Mouse (Mus musculus) cerebellum, postnatal 25 days (tissue): ENCODE results near the gene Tpst2.

Experiments
- DNase-seq, 2 experiments: peaks; one replicate each; pipeline ENCODE4 v3.0.0; 2021; ENCODE audit warnings: mixed read lengths in 2 of 2

The Tpst2 gene

DNA sequence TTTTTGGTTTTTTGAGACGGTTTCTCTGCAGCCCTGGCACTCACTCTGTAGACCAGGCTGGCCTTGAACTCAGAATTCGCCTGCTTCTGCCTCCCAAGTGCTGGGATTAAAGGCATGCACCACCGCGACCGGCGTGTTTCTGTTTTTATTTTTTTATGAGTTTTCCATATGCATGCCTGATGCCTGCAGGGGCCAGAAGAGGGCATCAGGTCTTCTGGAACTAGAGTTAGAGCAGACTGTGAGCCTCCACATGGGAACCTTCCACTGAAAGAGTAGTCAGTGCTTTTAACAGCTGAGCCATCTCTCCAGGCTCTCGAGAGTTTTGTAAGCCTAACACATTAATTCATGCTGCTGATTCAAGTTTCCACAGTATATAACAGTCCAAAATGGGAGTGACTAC is 62.7 kb downstream of the Tpst2 start:
- DNase-seq = no peak

DNA sequence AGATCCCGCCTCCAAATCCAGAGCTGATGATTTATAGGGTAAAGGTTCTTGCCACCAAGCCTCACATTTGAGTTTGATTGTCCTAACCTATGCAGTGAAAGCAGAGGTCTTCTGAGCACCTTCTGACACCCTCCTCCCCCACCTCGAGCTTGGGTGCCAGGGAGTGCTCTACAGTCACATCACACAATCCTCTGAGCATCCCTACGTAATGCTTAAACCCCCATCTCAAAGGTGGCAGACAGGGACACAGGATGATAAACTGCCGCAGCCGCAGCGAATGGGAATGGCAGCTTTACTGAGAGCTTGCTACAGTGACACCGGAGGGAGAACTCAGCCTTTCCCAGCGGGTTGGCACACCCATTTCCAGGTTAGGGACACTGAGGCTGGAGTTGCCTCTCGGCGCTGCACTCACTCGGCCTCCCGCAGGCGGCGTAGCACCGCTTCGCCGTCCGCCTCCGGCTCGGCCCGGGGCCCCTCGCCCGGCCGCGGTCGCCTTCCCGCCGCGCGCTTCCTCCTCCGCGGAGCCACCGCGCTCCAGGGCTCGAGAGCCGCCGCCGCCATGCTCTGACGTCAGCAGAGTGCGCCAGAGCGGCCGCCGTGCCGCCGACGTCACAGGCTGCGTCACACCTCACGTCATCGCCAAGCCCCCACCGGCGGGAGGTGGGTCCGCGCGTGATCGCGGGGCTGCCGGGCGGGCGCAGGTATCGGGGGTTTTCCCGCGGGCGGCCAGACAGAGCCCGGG is 66.1 kb downstream of the Tpst2 start, which contains the start of the genes Srrd and Hps4:
Srrd (minus strand) TSS at position 578 of the 742 bp plus-strand sequence.
Hps4 (plus strand) TSS at position 621 of the 742 bp plus-strand sequence.
- peak; percentile 95 for DNase-seq

DNA sequence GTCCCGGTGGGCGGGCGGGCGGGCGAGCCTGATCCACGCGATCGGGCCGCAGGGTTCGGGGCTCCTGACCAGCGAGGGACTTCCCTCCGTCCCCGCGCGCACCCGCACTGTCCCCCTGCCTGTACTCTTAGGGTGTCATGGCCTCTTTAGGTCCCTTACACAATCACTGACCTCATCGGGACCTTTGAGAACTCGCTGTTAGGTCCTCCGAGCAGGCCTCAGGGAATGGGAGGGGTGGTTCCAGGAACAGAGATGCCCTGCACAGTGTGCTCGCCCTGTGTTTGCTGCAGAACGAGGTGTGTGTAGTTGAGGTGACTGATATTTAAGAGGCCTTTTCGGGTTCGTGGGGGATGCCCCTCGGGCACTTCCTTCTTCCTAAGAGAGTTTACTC is 66.7 kb downstream of the Tpst2 start:
- no peak for DNase-seq

DNA sequence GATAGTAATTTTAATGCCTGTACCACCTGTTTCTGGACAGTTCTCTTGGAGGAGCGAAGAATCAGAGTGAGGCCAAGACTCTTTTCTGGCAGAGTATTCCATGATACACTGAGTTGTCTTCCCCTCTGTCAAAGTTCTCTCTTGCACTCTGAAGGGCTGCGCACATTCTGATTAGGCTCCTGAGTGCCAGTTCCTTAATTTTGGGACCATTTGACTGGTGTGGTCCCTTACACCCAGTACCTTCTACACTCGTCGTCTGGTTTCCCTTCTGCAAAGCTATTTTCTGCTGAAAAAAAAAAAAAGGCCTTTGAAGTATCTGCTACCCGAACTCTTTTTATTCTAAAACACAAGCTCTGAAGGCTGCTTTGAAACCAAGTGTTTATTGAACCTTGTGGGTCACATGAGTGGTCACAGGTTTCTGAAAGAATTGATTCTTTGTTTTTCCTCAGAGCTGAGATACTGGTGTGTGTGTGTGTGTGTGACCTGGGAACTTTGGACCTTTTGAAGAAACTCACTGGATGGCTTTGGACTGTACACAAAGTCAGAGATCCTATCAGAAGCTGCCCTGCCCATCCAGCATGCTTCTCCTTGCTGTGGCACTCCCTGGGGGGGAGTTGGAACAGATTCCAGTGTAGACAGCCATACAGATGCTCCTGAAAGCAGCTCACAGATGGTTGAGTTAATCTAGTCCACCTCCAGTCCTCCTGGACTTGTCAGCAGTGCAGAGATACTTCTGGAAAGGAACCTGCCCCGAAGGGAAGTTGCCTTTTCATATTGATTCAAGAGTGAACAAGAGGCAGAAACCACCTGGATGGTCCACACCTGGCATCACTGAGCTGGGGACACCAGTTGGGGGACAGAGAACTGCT is 67.8 kb downstream of the Tpst2 start:
- DNase-seq = peak in 1 of 2 experiments; percentile 20

DNA sequence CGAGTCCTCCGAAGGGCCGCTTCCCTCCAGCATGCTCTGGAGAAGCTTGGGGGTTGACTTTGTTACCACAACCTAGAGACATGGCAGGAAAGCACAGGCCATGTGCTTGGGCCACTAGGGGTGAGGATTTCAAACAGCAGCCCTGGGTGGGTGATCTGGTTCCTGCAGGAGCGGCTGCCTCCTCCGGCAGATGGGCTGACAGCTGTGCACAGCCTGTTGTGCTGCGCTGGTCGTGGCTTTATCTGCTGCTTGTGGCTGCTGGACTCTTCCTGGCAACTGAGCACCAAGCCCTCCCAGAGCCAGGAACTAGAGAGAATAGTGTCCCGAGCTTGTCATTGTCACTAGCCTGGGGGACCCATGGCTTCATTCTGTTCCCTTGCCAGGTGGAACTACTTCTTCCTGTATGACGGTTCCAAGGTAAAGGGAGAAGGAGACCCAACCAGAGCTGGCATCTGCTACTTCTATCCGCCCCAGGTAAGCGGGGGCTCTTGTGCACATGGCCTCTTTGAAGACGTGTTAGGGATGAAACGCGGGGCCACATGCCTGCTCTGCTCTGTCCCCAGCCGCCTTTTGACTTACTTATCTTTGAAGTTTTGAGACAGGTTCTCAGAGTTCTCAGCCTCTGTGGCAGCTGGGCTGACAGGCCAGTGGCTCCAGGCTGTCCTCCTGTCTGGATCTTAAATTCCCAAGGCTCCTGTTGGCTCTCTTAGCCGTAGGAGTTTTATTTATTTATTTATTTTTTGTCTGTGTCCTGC is 69.9 kb downstream of the Tpst2 start:
- DNase-seq = no peak

DNA sequence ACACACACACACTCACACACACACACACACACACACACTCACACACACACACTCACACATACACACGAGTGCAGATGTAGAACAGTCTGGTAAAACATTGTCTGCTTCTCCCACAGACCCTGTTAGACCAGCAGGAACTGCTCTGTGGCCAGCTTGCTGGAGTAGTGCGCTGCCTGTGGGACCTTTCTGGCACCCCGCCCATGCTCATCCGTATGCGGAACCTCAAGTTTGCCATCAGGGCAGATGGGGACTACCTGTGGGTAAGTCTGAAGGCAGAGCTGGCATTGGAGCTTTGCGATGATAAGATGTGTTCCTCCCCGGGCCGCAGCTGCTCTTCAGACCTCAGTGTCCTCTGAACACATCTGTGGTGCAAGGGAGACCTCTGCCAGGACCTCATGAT is 72.7 kb downstream of the Tpst2 start:
- peak in 1 of 2 experiments; percentile 43 for DNase-seq

DNA sequence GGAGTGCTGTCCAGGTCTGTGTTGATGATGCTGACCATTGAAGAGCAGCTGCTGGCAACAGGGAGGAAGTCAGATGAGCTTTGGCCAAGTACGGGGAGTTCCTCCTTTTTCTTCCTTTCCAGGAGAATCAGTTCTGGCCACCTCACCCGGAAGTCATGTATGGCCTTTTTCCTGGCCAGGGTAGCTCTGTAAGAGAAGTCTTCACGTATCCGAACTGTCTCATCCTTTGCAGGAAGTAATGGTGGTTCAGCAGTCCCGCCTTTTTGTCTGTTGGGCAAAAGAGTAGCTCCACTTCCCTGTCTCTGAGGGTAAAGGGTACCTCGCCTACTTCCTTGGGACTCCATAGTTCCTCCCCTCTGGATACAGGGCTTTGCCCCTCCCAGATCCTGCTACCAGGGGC is 79.0 kb downstream of the Tpst2 start:
- DNase-seq = no peak

DNA sequence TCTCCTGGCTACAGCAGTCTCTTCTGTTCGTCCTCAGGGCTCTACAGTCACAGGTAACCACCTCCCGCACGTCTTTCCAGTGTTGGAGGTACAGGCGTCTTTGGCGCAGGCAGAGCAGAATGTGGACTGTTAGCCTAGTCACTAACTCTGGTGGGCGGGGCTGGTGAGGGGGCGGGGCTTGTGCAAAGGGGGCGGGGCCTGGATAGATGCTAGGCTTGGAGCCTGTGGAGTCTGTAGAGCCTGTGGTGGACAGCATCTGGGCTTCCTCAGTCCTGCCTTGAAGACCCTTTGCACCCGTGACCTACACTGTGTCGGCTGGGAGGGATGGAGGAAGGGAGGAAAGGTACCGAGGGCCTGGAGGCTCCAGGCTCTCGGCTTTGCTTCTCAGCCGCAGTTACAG is 79.4 kb downstream of the Tpst2 start, which contains the start of gene Gm6583:
Gm6583 (minus strand) TSS at position 124 of the 400 bp plus-strand sequence.
- peak in 1 of 2 experiments; percentile 9 for DNase-seq

DNA sequence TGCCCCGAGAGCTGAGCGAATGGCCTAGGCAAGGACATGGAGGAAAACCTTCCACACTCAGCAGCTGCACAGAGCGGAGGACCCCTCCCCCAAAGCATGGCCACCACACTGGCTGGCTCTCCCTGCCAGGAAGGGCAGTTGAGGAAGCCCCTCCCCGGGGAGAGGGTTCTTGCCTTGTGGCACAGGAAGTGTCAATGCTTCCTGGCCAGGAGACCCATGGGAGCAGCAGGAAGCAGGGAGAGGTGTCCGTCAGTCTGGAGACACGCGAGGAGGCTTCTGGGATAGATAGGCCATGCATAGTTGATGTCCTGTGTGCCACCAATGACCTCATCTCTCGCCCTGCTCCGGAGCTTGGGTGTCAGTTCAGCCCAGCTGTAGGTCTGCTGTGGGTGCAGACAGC is 79.8 kb downstream of the Tpst2 start:
- DNase-seq = peak in 1 of 2 experiments; percentile 8

DNA sequence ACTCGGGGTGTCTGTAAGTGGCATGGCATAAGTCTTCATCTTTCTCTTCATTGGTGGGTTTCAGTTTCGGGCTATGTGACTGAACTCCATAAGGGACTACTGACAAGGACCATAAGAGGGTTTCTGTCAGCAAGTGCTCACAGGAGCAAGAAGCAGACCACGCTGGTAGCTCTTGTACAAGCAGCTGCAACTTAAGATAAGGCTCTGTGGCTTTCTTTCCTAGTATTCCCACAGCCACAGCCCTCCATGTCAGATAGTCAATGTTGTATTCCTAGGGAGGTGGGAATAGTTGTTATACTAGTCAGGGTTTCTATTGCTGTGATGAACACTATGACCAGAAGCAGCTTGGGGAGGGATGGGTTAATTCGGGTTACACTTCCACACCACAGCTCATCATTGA is 83.0 kb downstream of the Tpst2 start:
- DNase-seq = no peak

DNA sequence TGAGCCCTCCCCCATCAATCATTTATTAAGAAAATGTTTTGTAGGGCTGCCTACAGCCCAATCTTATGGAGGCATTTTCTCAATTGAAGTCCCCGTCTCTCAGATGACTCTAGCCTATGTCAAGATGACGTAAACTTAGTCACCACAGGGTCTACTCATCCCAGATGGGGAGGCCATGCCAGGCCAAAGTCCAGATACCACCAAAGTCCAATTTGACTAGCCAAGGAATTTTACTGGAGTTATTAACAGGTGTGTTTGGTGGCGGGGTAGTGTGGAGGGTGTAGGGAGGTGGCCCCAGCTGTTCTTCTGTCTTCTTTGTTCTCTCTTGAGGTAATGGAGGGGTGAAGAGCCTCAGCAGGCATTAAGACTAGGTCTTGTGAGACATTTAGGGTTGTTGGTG is 83.6 kb downstream of the Tpst2 start:
- DNase-seq = no peak

DNA sequence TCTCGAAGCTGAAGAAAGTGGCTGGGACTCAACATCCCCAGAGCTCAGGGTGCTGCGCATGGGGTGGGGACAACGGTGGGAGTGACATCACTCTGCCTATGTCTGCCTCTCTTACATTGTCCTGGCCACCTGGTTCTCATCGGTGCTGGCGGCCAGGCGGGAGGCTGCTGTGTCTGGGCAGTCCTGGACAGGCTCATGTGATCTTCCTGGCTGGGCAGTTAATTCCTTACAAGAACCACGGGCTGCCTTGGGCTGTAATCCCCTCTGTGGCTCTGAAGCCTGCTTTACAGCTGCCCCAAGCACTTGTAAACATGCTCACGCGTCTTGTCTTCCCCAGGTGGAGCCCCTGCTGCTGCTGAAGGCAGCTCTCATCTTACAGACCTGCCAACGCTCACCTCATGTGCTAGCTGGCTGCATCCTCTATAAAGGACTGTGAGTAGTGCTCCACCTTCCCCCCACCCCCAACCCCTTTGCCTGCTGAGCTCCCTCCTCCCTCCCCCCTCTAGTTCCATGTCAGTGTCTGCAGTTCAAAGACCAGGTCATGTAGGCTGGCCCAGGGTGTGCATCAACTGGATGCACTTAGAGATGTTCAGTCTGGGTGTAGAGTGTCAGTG is 87.8 kb downstream of the Tpst2 start:
- peak in 1 of 2 experiments; percentile 7 for DNase-seq
